Mouse (Mus musculus) ES-E14 (cell line): Measurements from ENCODE around the gene Pgp. TPM values are rescaled to one million over a fixed set of nuclear protein-coding genes. Genes with fewer than 3 reads are reported as not detected.

Experiments used
- DNase-seq: peaks from one replicate; pipeline ENCODE4 v3.0.0-alpha.2; 2013; ENCODE audit warnings: low read depth, low spot score
- H3K27ac ChIP-seq: 2 replicates; pipeline ENCODE4 v1.5.1; 2012; ENCODE audit warnings: low read depth, mild to moderate bottlenecking, low read length, moderate library complexity, mixed read lengths; ENCODE audit not compliant: poor library complexity, insufficient read depth, severe bottlenecking
- H3K36me3 ChIP-seq: 2 replicates; pipeline ENCODE4 v1.6.1; 2012; ENCODE audit warnings: mild to moderate bottlenecking, low read length, moderate library complexity, mixed read lengths; ENCODE audit not compliant: control insufficient read depth, poor library complexity, insufficient read depth, severe bottlenecking
- H3K4me1 ChIP-seq, 2 experiments: fragments of 150-350 bp in 1 of 2; sonication (generic) in 1 of 2; 2 replicates each; pipeline ENCODE4 v1.6.1; 2012; ENCODE audit warnings: low read length in 2 of 2, mild to moderate bottlenecking in 1 of 2, mixed read lengths in 1 of 2; ENCODE audit not compliant: control insufficient read depth in 2 of 2, insufficient read depth in 2 of 2, poor library complexity in 1 of 2
- H3K4me3 ChIP-seq, 2 experiments: fragments of 150-350 bp in 1 of 2; sonication (generic) in 1 of 2; 2 replicates each; pipeline ENCODE4 v1.5.1; 2012; ENCODE audit warnings: low read length in 2 of 2, low read depth in 1 of 2, mild to moderate bottlenecking in 1 of 2, mixed read lengths in 1 of 2; ENCODE audit not compliant: insufficient read depth in 1 of 2, poor library complexity in 1 of 2, severe bottlenecking in 1 of 2
- H3K9ac ChIP-seq: 2 replicates; pipeline ENCODE4 v1.6.1; 2012; ENCODE audit warnings: low read depth, mild to moderate bottlenecking, low read length, mixed read lengths; ENCODE audit not compliant: poor library complexity, insufficient read depth, severe bottlenecking
- H3K9me3 ChIP-seq: fragments of 150-350 bp; sonication (generic); 2 replicates; pipeline ENCODE4 v1.6.1; 2012; ENCODE audit warnings: low read depth, mild to moderate bottlenecking, low read length; ENCODE audit not compliant: control insufficient read depth, insufficient read depth
- CHD2 ChIP-seq: IDR thresholded peaks from 2 replicates; pipeline ENCODE4 v1.6.1; 2014; ENCODE audit warnings: mild to moderate bottlenecking, low read depth, low read length, inconsistent platforms
- HCFC1 ChIP-seq: IDR thresholded peaks from 2 replicates; pipeline ENCODE4 v1.6.1; 2012; ENCODE audit warnings: low read length, inconsistent platforms, borderline replicate concordance; ENCODE audit not compliant: insufficient read depth
- MAFK ChIP-seq: IDR thresholded peaks from 2 replicates; pipeline ENCODE4 v1.6.1; 2014; ENCODE audit warnings: mild to moderate bottlenecking, low read depth, low read length, inconsistent platforms; ENCODE audit not compliant: insufficient read depth
- ZC3H11A ChIP-seq: IDR thresholded peaks from 2 replicates; pipeline ENCODE4 v1.6.1; 2012; ENCODE audit warnings: low read depth, mild to moderate bottlenecking, inconsistent platforms, low read length, borderline replicate concordance
- ZNF384 ChIP-seq: IDR thresholded peaks from 2 replicates; pipeline ENCODE4 v1.6.1; 2012; ENCODE audit warnings: low read depth, low read length, inconsistent platforms
- in situ Hi-C, 2 experiments: fragments of 600-800 bp; cut with MboI; formaldehyde crosslinking; loops; one replicate each; pipeline ENCODE4 v1.15.1; 2025; ENCODE audit warnings: low sequenced_read_pairs in 2 of 2, inconsistent platforms in 1 of 2; ENCODE audit not compliant: unreplicated experiment in 2 of 2
- total RNA-seq: library from RNA; depleted of rRNA; stranded (reverse); fragments of 300-350 nt; gene quantifications from 2 replicates; pipeline ENCODE4 v1.2.3, GENCODE M21; 2012

The Pgp gene
- total RNA-seq, 1 experiment = 16.6 TPM

DNA sequence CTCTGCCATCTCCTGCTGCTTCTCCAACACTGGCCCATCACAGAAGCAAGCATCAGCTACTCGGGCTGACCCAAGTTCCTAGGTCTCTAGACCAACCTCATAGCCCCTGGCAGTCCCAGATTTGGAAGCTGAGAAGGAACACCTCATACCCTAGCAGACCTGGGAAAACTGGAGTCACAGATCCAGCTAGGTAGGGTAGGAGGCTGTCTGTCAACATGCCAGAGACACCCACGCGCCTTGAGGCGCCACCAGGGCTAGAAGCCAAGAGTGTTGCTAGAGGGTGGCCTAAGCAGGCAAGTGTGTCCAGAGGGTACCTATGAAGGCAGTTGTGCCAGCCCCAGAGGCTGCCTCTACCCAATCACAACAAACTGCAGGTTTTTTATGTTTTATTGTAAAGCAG is 26.8 kb upstream of the Pgp start:
- no peak overlapping the region for H3K27ac ChIP-seq
- in situ Hi-C loops = no loop called here
- DNase-seq = no peak
- H3K9me3 ChIP-seq = no peaks in the 10 kb centered on the region
- H3K9ac ChIP-seq = no peak overlapping the region
- peaks cover 49% of the 10 kb centered on the region for H3K36me3 ChIP-seq
- TF ChIP-seq ZNF384 = no peak
- no peak for TF ChIP-seq MAFK
- no peak overlapping the region for H3K4me3 ChIP-seq
- peaks cover 0 to 2% of the 10 kb centered on the region in 2 experiments; a peak in 1 of 4 replicates for H3K4me1 ChIP-seq

DNA sequence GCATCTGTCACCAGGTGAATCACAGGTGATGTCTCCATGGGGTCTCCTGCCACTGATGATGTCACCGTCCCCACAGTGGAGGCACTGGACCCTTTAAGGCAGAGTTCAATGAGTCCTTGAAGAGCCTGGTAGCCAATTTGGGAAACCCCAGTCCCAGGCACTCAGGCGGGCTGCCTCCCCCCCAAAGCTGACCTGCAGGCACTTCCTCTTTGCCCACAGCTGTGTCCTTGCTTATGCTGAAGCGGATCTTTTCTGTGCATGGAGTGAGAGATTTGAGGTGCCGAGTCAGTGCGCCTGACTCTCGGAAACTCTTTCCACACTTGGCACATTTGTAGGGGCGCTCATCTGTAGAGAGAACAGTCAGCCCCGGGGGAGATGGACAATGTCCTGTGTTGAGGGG is 23.6 kb upstream of the Pgp start:
- H3K27ac ChIP-seq = no peak overlapping the region
- no peaks in the 10 kb centered on the region for H3K9me3 ChIP-seq
- H3K4me3 ChIP-seq = no peak overlapping the region
- in situ Hi-C loops = no loop called here
- H3K4me1 ChIP-seq = peaks cover 0 to 2% of the 10 kb centered on the region in 2 experiments; a peak in 1 of 4 replicates
- DNase-seq = no peak
- H3K9ac ChIP-seq = no peak overlapping the region
- TF ChIP-seq ZNF384 (no peak), CHD2 (no peak), HCFC1 (no peak), ZC3H11A (no peak), MAFK (no peak)
- peaks cover 63% of the 10 kb centered on the region for H3K36me3 ChIP-seq

DNA sequence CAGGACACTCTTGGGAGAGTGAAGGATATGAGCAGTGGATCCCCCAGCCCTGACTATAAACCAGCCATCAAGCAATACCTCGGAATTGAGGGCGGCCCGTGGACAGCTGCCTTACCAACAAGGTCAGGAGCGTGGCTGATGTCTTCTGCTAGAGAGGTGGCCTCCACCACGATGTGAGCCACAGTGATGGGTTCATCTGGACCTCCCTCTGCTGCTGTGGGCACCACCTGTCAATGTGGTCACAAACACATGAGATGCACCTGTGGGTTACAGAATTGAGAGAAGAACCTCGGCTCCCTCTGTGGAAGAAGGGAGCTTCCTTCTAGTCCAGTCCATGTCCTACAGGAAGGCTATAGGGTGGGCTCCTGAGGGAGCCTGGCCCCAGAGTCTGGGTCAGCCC is 20.7 kb upstream of the Pgp start:
- DNase-seq = no peak

DNA sequence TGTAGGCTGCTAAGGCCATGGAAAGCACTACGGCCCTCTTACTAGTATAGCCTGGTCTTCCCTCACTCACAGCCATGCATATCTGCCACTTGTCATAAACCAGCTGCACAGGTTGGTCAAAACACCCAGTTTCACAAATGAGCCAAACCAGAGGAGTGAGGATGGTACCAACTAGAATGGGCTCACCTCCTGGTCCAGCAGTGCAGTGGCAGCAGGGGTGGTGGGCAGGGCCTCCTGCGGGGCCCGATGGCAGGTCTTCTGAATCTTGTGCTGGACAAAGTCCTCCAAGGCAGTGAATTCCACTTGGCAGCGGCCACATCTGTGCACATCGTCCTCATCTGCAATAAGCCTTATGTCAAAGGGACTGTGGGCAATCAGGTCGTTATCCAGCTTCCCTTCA is 19.0 kb upstream of the Pgp start:
- no peak for DNase-seq
- in situ Hi-C loops = no loop called here
- H3K36me3 ChIP-seq = peaks cover 36% of the 10 kb centered on the region; the same call in 1 of the 2 replicates

More for the DNA sequence above, 20.7 kb upstream of the Pgp start:
- H3K36me3 ChIP-seq = peaks cover 52% of the 10 kb centered on the region
- no peak overlapping the region for H3K4me3 ChIP-seq
- no peak overlapping the region for H3K9ac ChIP-seq
- no peak for TF ChIP-seq CHD2
- no peak for TF ChIP-seq MAFK
- TF ChIP-seq ZNF384 = no peak
- no peak for TF ChIP-seq HCFC1
- TF ChIP-seq ZC3H11A = no peak
- no peak overlapping the region for H3K27ac ChIP-seq
- in situ Hi-C loops = no loop called here
- H3K4me1 ChIP-seq = 0 out of 4 replicates have a peak, but pooled peaks cover 0 to 2% of the 10 kb centered on the region in 2 experiments
- H3K9me3 ChIP-seq = no peaks in the 10 kb centered on the region

DNA sequence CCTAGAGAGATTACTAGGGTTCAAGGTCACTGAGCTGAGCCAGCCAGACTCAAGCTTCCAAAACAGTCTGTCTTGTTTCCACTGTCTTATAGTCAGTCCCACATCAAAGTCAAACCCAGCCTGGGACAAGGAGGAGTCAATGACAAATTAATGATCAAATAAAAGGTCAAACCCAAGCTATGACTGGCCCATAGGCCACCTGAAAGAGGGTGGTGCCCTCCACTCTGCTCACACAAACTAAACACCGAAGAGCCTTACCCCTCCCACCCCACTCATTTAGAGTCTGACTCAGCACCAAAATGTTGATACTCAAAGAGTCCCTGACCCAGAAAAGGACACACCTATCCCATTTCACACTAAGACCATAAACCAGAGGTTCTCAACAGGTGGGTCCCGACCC is 16.8 kb upstream of the Pgp start:
- Histone ChIP-seq H3K9me3 (no peaks in the 10 kb centered on the region), H3K9ac (no peak overlapping the region), H3K27ac (no peak overlapping the region), H3K4me3 (no peak overlapping the region), H3K4me1 (0 out of 4 replicates have a peak, but pooled peaks cover 0 to 2% of the 10 kb centered on the region in 2 experiments), H3K36me3 (peaks cover 16% of the 10 kb centered on the region; the same call in 1 of the 2 replicates)
- 0 out of 2 replicates have a peak, but pooled peaks have one; percentile 60 for TF ChIP-seq CHD2
- TF ChIP-seq HCFC1 = no peak
- DNase-seq = no peak
- in situ Hi-C loops = no loop called here

More for the DNA sequence above, 19.0 kb upstream of the Pgp start:
- Histone ChIP-seq H3K27ac (no peak overlapping the region), H3K4me1 (0 out of 4 replicates have a peak, but pooled peaks cover 0 to 2% of the 10 kb centered on the region in 2 experiments), H3K4me3 (no peak overlapping the region), H3K9ac (no peak overlapping the region), H3K9me3 (no peaks in the 10 kb centered on the region)
- TF ChIP-seq ZNF384 (no peak), MAFK (no peak), CHD2 (no peak), HCFC1 (no peak), ZC3H11A (no peak)
